In the genomic region with DNA sequence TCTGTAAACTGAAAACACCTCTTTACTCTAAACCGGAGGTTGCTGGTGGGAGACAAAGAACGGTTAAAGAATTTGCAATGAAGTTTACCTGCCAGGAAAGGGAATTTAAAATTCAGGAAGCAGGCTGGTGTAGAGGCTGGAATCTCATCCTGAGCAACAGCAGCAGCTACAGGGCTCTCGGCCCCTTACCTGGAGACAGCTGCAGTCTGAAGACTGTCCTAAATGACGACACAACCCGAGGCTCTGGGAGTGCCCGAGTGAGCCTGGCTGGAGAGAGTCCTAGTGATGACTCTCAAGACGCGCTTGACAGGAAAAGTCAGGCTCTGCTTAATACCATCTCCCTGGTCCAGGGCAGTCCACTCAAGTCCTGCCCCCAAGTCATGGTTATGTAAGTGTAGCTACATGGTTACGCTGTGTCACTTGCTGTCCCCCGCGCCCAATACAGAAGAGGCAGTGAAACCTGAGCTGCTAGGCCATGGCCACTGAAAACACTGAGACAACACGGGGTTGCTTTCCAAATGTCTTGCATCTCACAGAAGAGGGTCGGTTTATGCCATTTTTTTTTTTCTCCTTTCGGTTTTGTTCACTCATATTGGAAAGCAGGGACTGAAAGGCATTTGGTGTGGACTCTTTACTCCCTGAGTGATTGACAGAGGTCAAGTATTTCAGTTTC, we compare ENCODE assay signal across 8 mouse cellular contexts. TPM values are rescaled to one million over a fixed set of nuclear protein-coding genes. Genes with fewer than 3 reads are reported as not detected.
DNase-seq lines count a peak whose midpoint lies in the region; ATAC-seq and TF ChIP-seq lines count a peak whose summit lies in the region.

No protein-coding gene starts in this region.

- ATAC-seq in kidney, embryonic 16.5 days (ENCODE audit: low FRiP score, low TSS enrichment): peak; percentile 75
- ATAC-seq in midbrain, embryonic 15.5 days (replicated peaks): no peak

- DNase-seq in left cerebral cortex, adult 2 months (ENCODE audit: extremely low spot score in 1 of 2, low spot score in 2 of 2): no peak
- no peak for DNase-seq in left cerebral cortex, postnatal 4 days
- peak; percentile 47 for DNase-seq in adrenal gland, postnatal 10 days
- DNase-seq in heart, adult 18-20 months: peak; percentile 80
- DNase-seq in cerebellum, adult 9-11 months: no peak
- DNase-seq in thymus, postnatal 10 days (ENCODE audit: low spot score in 2 of 2): no peak

- H3K4me3 ChIP-seq in left cerebral cortex, adult 2 months: no peak overlapping the region
- peak overlapping the region; percentile 4; the same call in 1 of the 2 replicates for H3K4me3 ChIP-seq in kidney, embryonic 16.5 days (ENCODE audit: low read length)
- no peak overlapping the region for H3K4me3 ChIP-seq in midbrain, embryonic 15.5 days

- H3K36me3 ChIP-seq in kidney, embryonic 16.5 days (ENCODE audit: insufficient read depth, low read length): no peaks in the 10 kb centered on the region
- no peaks in the 10 kb centered on the region for H3K36me3 ChIP-seq in midbrain, embryonic 15.5 days (replicated peaks)

- no peak overlapping the region for H3K9ac ChIP-seq in kidney, embryonic 16.5 days (replicated peaks; ENCODE audit: low read length)
- H3K9ac ChIP-seq in midbrain, embryonic 15.5 days: no peak overlapping the region

- 25% methylated on average over 14 of the region's 14 CpGs for WGBS in kidney, embryonic 16.5 days
- 48% methylated on average over 14 of the region's 14 CpGs for WGBS in midbrain, embryonic 15.5 days

- H3K4me1 ChIP-seq in kidney, embryonic 16.5 days (ENCODE audit: insufficient read depth, low read length): peaks cover 21% of the 10 kb centered on the region
- peaks cover 10% of the 10 kb centered on the region; the same call in 1 of the 2 replicates for H3K4me1 ChIP-seq in midbrain, embryonic 15.5 days

- no peak for TF ChIP-seq CTCF in left cerebral cortex, adult 2 months (IDR thresholded peaks at IDR 0.05)

- H3K9me3 ChIP-seq in kidney, embryonic 16.5 days (ENCODE audit: low read length): no peaks in the 10 kb centered on the region
- no peaks in the 10 kb centered on the region for H3K9me3 ChIP-seq in midbrain, embryonic 15.5 days

- peak overlapping the region; percentile 28 for H3K4me2 ChIP-seq in kidney, embryonic 16.5 days (replicated peaks; ENCODE audit: low read depth, low read length)
- no peak overlapping the region for H3K4me2 ChIP-seq in midbrain, embryonic 15.5 days

- intact Hi-C loops in left cerebral cortex, adult 2 months (cut with DNase I): no loop called here
- intact Hi-C loops in left cerebral cortex, postnatal 4 days (cut with DNase I): no loop called here

- H3K27me3 ChIP-seq in kidney, embryonic 16.5 days (ENCODE audit: insufficient read depth, low read length): no peaks in the 10 kb centered on the region
- no peaks in the 10 kb centered on the region for H3K27me3 ChIP-seq in midbrain, embryonic 15.5 days (replicated peaks)

- H3K27ac ChIP-seq in left cerebral cortex, adult 2 months: peak overlapping the region; percentile 76
- H3K27ac ChIP-seq in kidney, embryonic 16.5 days (ENCODE audit: low read length): peak overlapping the region; percentile 76
- H3K27ac ChIP-seq in midbrain, embryonic 15.5 days: peak overlapping the region; percentile 14; the same call in 1 of the 2 replicates

RNA-seq across cellular contexts. Expression of gene Clip1, which starts 13.5 kb away (rescaled TPM):
- 100 to 1,000 TPM; 139 TPM for total RNA-seq in left cerebral cortex, adult 2 months (2021)
- total RNA-seq in left cerebral cortex, postnatal 4 days (2021): 100 to 1,000 TPM; 154 to 158 TPM
- total RNA-seq in adrenal gland, postnatal 10 days (2021): 10 to 100 TPM; 45.8 to 60.2 TPM
- total RNA-seq in heart, adult 18-20 months (2021): 100 to 1,000 TPM; 173 to 179 TPM
- polyA plus RNA-seq in kidney, embryonic 16.5 days (2015; fragmentation: Nextera tagmentation; extraction: Ambion mirVana): 30.1 and 30.5 TPM in 2 replicates
- polyA plus RNA-seq in midbrain, embryonic 15.5 days (2015; fragmentation: Nextera tagmentation; extraction: Ambion mirVana): 85.5 and 91.5 TPM in 2 replicates

RNA-seq across cellular contexts. Expression of gene Zcchc8, which starts 50.0 kb away (rescaled TPM):
- total RNA-seq in left cerebral cortex, adult 2 months (2021): 10 to 100 TPM; 40.5 to 47.3 TPM
- 10 to 100 TPM; 66.3 to 70.9 TPM for total RNA-seq in left cerebral cortex, postnatal 4 days (2021)
- 10 to 100 TPM; 39.7 to 54.2 TPM for total RNA-seq in adrenal gland, postnatal 10 days (2021)
- total RNA-seq in heart, adult 18-20 months (2021): 10 to 100 TPM; 17.3 to 22.0 TPM
- 69.3 and 78.6 TPM in 2 replicates for polyA plus RNA-seq in kidney, embryonic 16.5 days (2015; fragmentation: Nextera tagmentation; extraction: Ambion mirVana)
- polyA plus RNA-seq in midbrain, embryonic 15.5 days (2015; fragmentation: Nextera tagmentation; extraction: Ambion mirVana): 68.0 and 69.7 TPM in 2 replicates

Comparison
In these comparisons a context has a peak if more than half of its experiments do, and no peak if none do; other contexts are left out.
1. DNase-seq: peak in adrenal gland, postnatal 10 days (single experiment) and heart, adult 18-20 months (2 of 2); none in left cerebral cortex, adult 2 months (0 of 2), left cerebral cortex, postnatal 4 days (single experiment), cerebellum, adult 9-11 months (single experiment) and thymus, postnatal 10 days (0 of 2).
2. H3K27ac ChIP-seq: peak in every context shown above with its lines; median percentile 76 in left cerebral cortex, adult 2 months; 76 in kidney, embryonic 16.5 days; 14 in midbrain, embryonic 15.5 days.